Mouse (Mus musculus) bone marrow macrophage, adult 2 months (primary cell): Measurements from ENCODE around the gene Vrk3.

Source experiments
- CTCF ChIP-seq: IDR thresholded peaks from 2 replicates; pipeline ENCODE4 v1.5.1; 2012; ENCODE audit warnings: low read depth, mild to moderate bottlenecking, low read length, moderate library complexity
- POLR2A ChIP-seq: IDR thresholded peaks from 2 replicates; pipeline ENCODE4 v1.6.1; 2012; ENCODE audit warnings: mild to moderate bottlenecking, low read depth, low read length, borderline replicate concordance

GRCm38 (mm10) chr7:44722058-44722457 lies 26.2 kb upstream of the Vrk3 start:
- no peak for TF ChIP-seq CTCF
- TF ChIP-seq POLR2A, result no peak
